Mouse (Mus musculus): ENCODE data around the gene Tmem201. TPM values are rescaled to one million over a fixed set of nuclear protein-coding genes. Genes with fewer than 3 reads are reported as not detected.

The Tmem201 gene
- total RNA-seq, 4 experiments from 2014 or later, result 29.0 to 41.6 (median 36.4) TPM

GRCm38 (mm10) chr4:149679056-149679770, 58.6 kb downstream of the Tmem201 start:
- no peak for DNase-seq

- no peak for DNase-seq
Observed at GRCm38 (mm10) chr4:149678006-149678405, 59.8 kb downstream of the Tmem201 start.

- DNase-seq, result peak; percentile 67
Observed at GRCm38 (mm10) chr4:149675378-149676261, 62.2 kb downstream of the Tmem201 start.

- no peak for DNase-seq
Observed at GRCm38 (mm10) chr4:149674814-149675377, 62.9 kb downstream of the Tmem201 start.

- DNase-seq, result no peak
Observed at GRCm38 (mm10) chr4:149672747-149673146, 65.1 kb downstream of the Tmem201 start.

- no peak for DNase-seq
Observed at GRCm38 (mm10) chr4:149671175-149671574, 66.7 kb downstream of the Tmem201 start.

- DNase-seq, result no peak
Observed at GRCm38 (mm10) chr4:149665692-149666090, 72.2 kb downstream of the Tmem201 start.

Other genes starting within 250 kb of the Tmem201 start
- 10 to 100 TPM; 25.3 to 34.5 (median 29.7) TPM for gene Ctnnbip1, start 219.8 kb downstream of the Tmem201 start, total RNA-seq (2022)
- gene Clstn1, start 151.6 kb downstream of the Tmem201 start, total RNA-seq (2022), result 100 to 1,000 TPM; 106 to 164 (median 136) TPM
- gene Pik3cd, start 35.5 kb downstream of the Tmem201 start, total RNA-seq (2022), result 1 to 10 TPM; 4.8 to 9.3 (median 7.0) TPM
- gene Slc25a33, start 36.2 kb upstream of the Tmem201 start, total RNA-seq (2022), result 10 to 100 TPM; 22.2 to 24.2 (median 23.6) TPM
- gene Spsb1, start 217.0 kb upstream of the Tmem201 start, total RNA-seq (2022), result 10 to 100 TPM; 17.0 to 29.8 (median 23.9) TPM